Mouse (Mus musculus): Measurements from ENCODE around the gene Crtc2. TPM values are rescaled to one million over a fixed set of nuclear protein-coding genes. Genes with fewer than 3 reads are reported as not detected.
A peak's percentile ranks its signal among the peaks of the same experiment; 100 is the strongest.

Crtc2 gene
- polyA plus RNA-seq, 1 experiment from 2014 or later: 6.9 TPM

DNA sequence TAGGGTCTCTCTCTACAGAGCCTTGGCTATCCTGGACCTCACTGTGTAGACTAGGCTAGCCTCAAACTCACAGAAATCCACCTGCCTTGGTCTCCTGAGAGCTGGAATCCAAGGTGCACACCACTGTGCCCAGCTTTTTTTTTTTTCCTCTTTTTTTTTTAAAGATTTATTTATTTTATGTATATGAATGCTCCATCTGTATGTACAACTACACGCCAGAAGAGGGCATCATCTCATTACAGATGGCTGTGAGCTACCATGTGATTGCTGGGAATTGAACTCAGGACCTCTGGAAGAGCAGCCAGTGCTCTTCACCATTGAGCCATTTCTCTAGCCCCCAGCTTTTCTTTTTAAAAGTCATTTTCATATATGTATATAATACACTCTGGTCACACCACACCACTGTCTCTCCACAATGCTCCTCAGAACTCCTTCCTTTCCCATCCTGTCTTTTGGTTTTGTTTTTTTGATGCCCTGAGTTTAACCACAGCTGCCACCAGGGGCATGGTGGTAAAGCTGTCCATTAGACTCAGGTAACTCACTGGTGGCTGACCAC, 38.1 kb upstream of the Crtc2 start:
- no peak overlapping the region for H3K9ac ChIP-seq (ENCODE audit: low read depth, low read length)
- no peaks in the 10 kb centered on the region; the same call in 1 of the 2 replicates for H3K27me3 ChIP-seq (ENCODE audit: control insufficient read depth, insufficient read depth, low read depth, low read length)
- H3K27ac ChIP-seq (ENCODE audit: low read length): no peak overlapping the region
- no peaks in the 10 kb centered on the region for H3K9me3 ChIP-seq (replicated peaks; ENCODE audit: control insufficient read depth, low read length)
- 35% methylated on average over 1 of the region's 1 CpGs for WGBS (ENCODE audit: insufficient replicate concordance)
- no peak overlapping the region for H3K4me3 ChIP-seq (ENCODE audit: low read depth, low read length)
- H3K4me2 ChIP-seq (ENCODE audit: low read depth, low read length): no peak overlapping the region
- H3K36me3 ChIP-seq (ENCODE audit: control insufficient read depth, insufficient read depth): peaks cover 12% of the 10 kb centered on the region
- no peak for ATAC-seq (ENCODE audit: low read depth)
- H3K4me1 ChIP-seq (ENCODE audit: control insufficient read depth, low read depth, low read length): peaks cover 34% of the 10 kb centered on the region

- H3K36me3 ChIP-seq (ENCODE audit: control insufficient read depth, insufficient read depth): no peaks in the 10 kb centered on the region
- peak overlapping the region; percentile 60 for H3K4me3 ChIP-seq (ENCODE audit: low read depth, low read length)
- H3K9me3 ChIP-seq (replicated peaks; ENCODE audit: control insufficient read depth, low read length): no peaks in the 10 kb centered on the region
- H3K27me3 ChIP-seq (ENCODE audit: control insufficient read depth, insufficient read depth, low read depth, low read length): no peaks in the 10 kb centered on the region; the same call in 1 of the 2 replicates
- H3K4me1 ChIP-seq (ENCODE audit: control insufficient read depth, low read depth, low read length): peaks cover 20% of the 10 kb centered on the region
- H3K27ac ChIP-seq (ENCODE audit: low read length): peak overlapping the region; percentile 59; the same call in 1 of the 2 replicates
- peak overlapping the region; percentile 65 for H3K9ac ChIP-seq (ENCODE audit: low read depth, low read length)
- WGBS (ENCODE audit: insufficient replicate concordance): 10% methylated on average over 6 of the region's 6 CpGs
- ATAC-seq (ENCODE audit: low read depth): peak; percentile 51
- peak overlapping the region; percentile 75 for H3K4me2 ChIP-seq (ENCODE audit: low read depth, low read length)
These were observed 33.9 kb upstream of the Crtc2 start for GRCm38 (mm10) chr3:90220088-90220487.

GRCm38 (mm10) chr3:90220531-90220951, 33.4 kb upstream of the Crtc2 start:
- Histone ChIP-seq H3K36me3 (ENCODE audit: control insufficient read depth, insufficient read depth) (no peaks in the 10 kb centered on the region), H3K9ac (ENCODE audit: low read depth, low read length) (peak overlapping the region; percentile 65), H3K4me3 (ENCODE audit: low read depth, low read length) (peak overlapping the region; percentile 60), H3K4me2 (ENCODE audit: low read depth, low read length) (peak overlapping the region; percentile 75), H3K9me3 (replicated peaks; ENCODE audit: control insufficient read depth, low read length) (no peaks in the 10 kb centered on the region), H3K4me1 (ENCODE audit: control insufficient read depth, low read depth, low read length) (peaks cover 20% of the 10 kb centered on the region), H3K27ac (ENCODE audit: low read length) (peak overlapping the region; percentile 59), H3K27me3 (ENCODE audit: control insufficient read depth, insufficient read depth, low read depth, low read length) (no peaks in the 10 kb centered on the region; the same call in 1 of the 2 replicates)
- 2% methylated on average over 18 of the region's 20 CpGs for WGBS (ENCODE audit: insufficient replicate concordance)
- ATAC-seq (ENCODE audit: low read depth): peak; percentile 74

DNA sequence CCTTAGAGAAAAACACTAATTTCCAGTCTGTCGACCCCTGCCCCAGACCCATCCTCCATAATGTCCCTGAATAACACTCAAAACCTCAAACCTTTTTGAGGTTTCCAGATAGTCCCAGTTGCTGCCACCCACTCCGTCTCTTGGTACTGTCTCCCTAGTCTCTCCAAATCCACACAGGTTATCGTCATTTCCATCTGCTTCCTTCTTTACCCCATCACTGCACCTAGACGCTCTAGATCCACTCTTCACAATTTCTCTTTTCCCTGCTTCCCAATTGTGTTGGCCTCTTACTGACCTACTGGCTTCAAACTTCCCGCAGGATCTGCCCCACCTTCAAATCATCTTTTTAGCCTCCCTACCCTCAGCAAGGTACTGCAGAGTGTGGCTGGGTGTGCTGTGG, 32.8 kb upstream of the Crtc2 start:
- H3K4me3 ChIP-seq (ENCODE audit: low read depth, low read length): peak overlapping the region; percentile 60
- H3K27me3 ChIP-seq (ENCODE audit: control insufficient read depth, insufficient read depth, low read depth, low read length): no peaks in the 10 kb centered on the region; the same call in 1 of the 2 replicates
- no peaks in the 10 kb centered on the region for H3K9me3 ChIP-seq (replicated peaks; ENCODE audit: control insufficient read depth, low read length)
- H3K4me1 ChIP-seq (ENCODE audit: control insufficient read depth, low read depth, low read length): peaks cover 20% of the 10 kb centered on the region
- H3K9ac ChIP-seq (ENCODE audit: low read depth, low read length): peak overlapping the region; percentile 65; the same call in 1 of the 2 replicates
- 17% methylated on average over 5 of the region's 5 CpGs for WGBS (ENCODE audit: insufficient replicate concordance)
- no peaks in the 10 kb centered on the region for H3K36me3 ChIP-seq (ENCODE audit: control insufficient read depth, insufficient read depth)
- no peak for ATAC-seq (ENCODE audit: low read depth)
- H3K27ac ChIP-seq (ENCODE audit: low read length): no peak overlapping the region
- peak overlapping the region; percentile 75 for H3K4me2 ChIP-seq (ENCODE audit: low read depth, low read length)

DNA sequence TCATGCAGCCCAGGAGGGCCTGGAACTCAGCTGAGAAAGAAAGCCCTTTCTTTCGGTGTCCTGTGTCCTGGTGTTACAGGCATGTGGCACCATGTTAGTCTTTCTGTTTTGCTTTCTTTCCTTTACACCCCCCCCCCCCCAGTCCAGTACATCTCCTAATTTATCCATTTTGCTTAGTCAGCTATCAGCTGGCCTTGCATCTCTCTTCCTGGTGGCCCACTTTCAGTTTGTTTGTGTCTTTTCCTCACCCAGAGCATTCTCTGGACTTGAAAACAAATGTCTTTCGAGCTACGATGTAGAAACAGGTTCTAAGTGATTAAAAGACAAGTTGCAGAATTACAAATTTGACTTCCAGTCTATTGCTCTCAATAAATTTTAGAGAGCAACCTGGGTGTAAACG, 31.5 kb upstream of the Crtc2 start:
- ATAC-seq (ENCODE audit: low read depth): no peak
- no peak overlapping the region for H3K4me2 ChIP-seq (ENCODE audit: low read depth, low read length)
- peaks cover 20% of the 10 kb centered on the region for H3K4me1 ChIP-seq (ENCODE audit: control insufficient read depth, low read depth, low read length)
- no peaks in the 10 kb centered on the region for H3K36me3 ChIP-seq (ENCODE audit: control insufficient read depth, insufficient read depth)
- no peak overlapping the region for H3K9ac ChIP-seq (ENCODE audit: low read depth, low read length)
- no peak overlapping the region for H3K27ac ChIP-seq (ENCODE audit: low read length)
- H3K4me3 ChIP-seq (ENCODE audit: low read depth, low read length): no peak overlapping the region
- no peaks in the 10 kb centered on the region for H3K9me3 ChIP-seq (replicated peaks; ENCODE audit: control insufficient read depth, low read length)
- no peaks in the 10 kb centered on the region for H3K27me3 ChIP-seq (ENCODE audit: control insufficient read depth, insufficient read depth, low read depth, low read length)
- WGBS (ENCODE audit: insufficient replicate concordance): 68% methylated on average over 4 of the region's 4 CpGs

GRCm38 (mm10) chr3:90222941-90223340, 31.0 kb upstream of the Crtc2 start:
- H3K9me3 ChIP-seq (replicated peaks; ENCODE audit: control insufficient read depth, low read length): no peaks in the 10 kb centered on the region
- no peak for ATAC-seq (ENCODE audit: low read depth)
- peaks cover 20% of the 10 kb centered on the region for H3K4me1 ChIP-seq (ENCODE audit: control insufficient read depth, low read depth, low read length)
- H3K9ac ChIP-seq (ENCODE audit: low read depth, low read length): no peak overlapping the region
- H3K36me3 ChIP-seq (ENCODE audit: control insufficient read depth, insufficient read depth): no peaks in the 10 kb centered on the region
- no peak overlapping the region for H3K4me3 ChIP-seq (ENCODE audit: low read depth, low read length)
- H3K4me2 ChIP-seq (ENCODE audit: low read depth, low read length): no peak overlapping the region
- no peaks in the 10 kb centered on the region for H3K27me3 ChIP-seq (ENCODE audit: control insufficient read depth, insufficient read depth, low read depth, low read length)
- 21% methylated on average over 3 of the region's 3 CpGs for WGBS (ENCODE audit: insufficient replicate concordance)
- no peak overlapping the region for H3K27ac ChIP-seq (ENCODE audit: low read length)

DNA sequence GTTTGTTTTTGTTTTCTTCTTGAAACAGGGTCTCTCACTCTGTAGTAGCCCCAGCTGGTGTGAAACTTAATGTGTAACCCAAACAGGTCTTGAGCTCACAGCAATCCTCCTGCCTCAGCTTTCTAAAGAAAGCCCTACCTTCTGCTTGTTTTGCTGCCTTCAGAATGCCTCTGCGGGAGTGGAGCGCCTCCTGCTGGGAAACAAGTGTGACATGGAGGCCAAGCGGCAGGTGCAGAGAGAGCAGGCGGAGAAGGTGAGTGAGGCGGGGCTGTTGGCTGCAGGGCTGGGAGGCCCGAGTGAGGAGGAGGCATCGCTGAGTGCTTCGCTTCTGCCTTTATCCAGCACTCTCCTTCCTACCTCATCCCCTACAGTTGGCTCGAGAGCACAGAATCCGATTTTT, 29.6 kb upstream of the Crtc2 start:
- no peak overlapping the region for H3K4me2 ChIP-seq (ENCODE audit: low read depth, low read length)
- no peak for ATAC-seq (ENCODE audit: low read depth)
- WGBS (ENCODE audit: insufficient replicate concordance): 64% methylated on average over 10 of the region's 10 CpGs

DNA sequence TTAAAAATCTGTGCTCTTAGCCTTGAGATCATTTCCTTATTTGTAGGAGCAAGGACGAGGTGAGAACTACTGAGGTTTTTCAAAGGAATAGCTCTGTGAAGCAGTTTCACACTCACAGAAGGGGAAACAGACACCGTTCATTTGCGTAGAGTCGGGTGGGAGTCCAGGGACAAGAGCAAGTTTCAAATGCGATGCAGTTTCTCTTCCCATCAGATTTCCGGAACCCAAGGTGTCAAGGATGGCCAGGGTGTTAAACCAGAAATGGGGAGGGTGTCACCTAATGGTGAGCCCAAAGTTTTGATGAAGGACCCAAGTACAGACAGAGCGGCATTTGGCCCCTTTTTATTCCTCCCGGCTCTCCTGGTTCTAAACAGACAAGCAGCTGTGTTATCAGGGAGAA, 22.9 kb upstream of the Crtc2 start:
- peak overlapping the region; percentile 87 for H3K4me2 ChIP-seq (ENCODE audit: low read depth, low read length)
- H3K9me3 ChIP-seq (replicated peaks; ENCODE audit: control insufficient read depth, low read length): no peaks in the 10 kb centered on the region
- peak overlapping the region; percentile 80 for H3K9ac ChIP-seq (ENCODE audit: low read depth, low read length)
- no peak for ATAC-seq (ENCODE audit: low read depth)
- peak overlapping the region; percentile 88 for H3K27ac ChIP-seq (ENCODE audit: low read length)
- 11% methylated on average over 8 of the region's 8 CpGs for WGBS (ENCODE audit: insufficient replicate concordance)
- H3K27me3 ChIP-seq (ENCODE audit: control insufficient read depth, insufficient read depth, low read depth, low read length): no peaks in the 10 kb centered on the region
- H3K4me1 ChIP-seq (ENCODE audit: control insufficient read depth, low read depth, low read length): peaks cover 8% of the 10 kb centered on the region
- H3K36me3 ChIP-seq (ENCODE audit: control insufficient read depth, insufficient read depth): peaks cover 6% of the 10 kb centered on the region
- H3K4me3 ChIP-seq (ENCODE audit: low read depth, low read length): peak overlapping the region; percentile 86

More for the DNA sequence above, 29.6 kb upstream of the Crtc2 start:
- Histone ChIP-seq H3K36me3 (ENCODE audit: control insufficient read depth, insufficient read depth) (no peaks in the 10 kb centered on the region), H3K27me3 (ENCODE audit: control insufficient read depth, insufficient read depth, low read depth, low read length) (no peaks in the 10 kb centered on the region), H3K9ac (ENCODE audit: low read depth, low read length) (no peak overlapping the region), H3K27ac (ENCODE audit: low read length) (no peak overlapping the region), H3K4me1 (ENCODE audit: control insufficient read depth, low read depth, low read length) (peaks cover 20% of the 10 kb centered on the region), H3K4me3 (ENCODE audit: low read depth, low read length) (no peak overlapping the region), H3K9me3 (replicated peaks; ENCODE audit: control insufficient read depth, low read length) (no peaks in the 10 kb centered on the region)

- H3K9me3 ChIP-seq (replicated peaks; ENCODE audit: control insufficient read depth, low read length): no peaks in the 10 kb centered on the region
- H3K9ac ChIP-seq (ENCODE audit: low read depth, low read length): peak within 1 kb of the TSS; percentile 80
- peak within 1 kb of the TSS; percentile 86 for H3K4me3 ChIP-seq (ENCODE audit: low read depth, low read length)
- peaks cover 8% of the 10 kb centered on the region for H3K4me1 ChIP-seq (ENCODE audit: control insufficient read depth, low read depth, low read length)
- H3K27ac ChIP-seq (ENCODE audit: low read length): peak within 1 kb of the TSS; percentile 88
- ATAC-seq (ENCODE audit: low read depth): peak; percentile 95
- H3K36me3 ChIP-seq (ENCODE audit: control insufficient read depth, insufficient read depth): peaks cover 6% of the 10 kb centered on the region
- under 1% methylated on average over 61 of the region's 61 CpGs for WGBS (ENCODE audit: insufficient replicate concordance)
- no peaks in the 10 kb centered on the region for H3K27me3 ChIP-seq (ENCODE audit: control insufficient read depth, insufficient read depth, low read depth, low read length)
- peak within 1 kb of the TSS; percentile 87 for H3K4me2 ChIP-seq (ENCODE audit: low read depth, low read length)
These were observed 22.2 kb upstream of the Crtc2 start, which contains the start of gene Jtb for GRCm38 (mm10) chr3:90231507-90232333. Jtb (plus strand) TSS chr3:90231597.

All from liver, embryonic 16.5 days (tissue).